Mouse (Mus musculus) limb, embryonic 10.5 days (tissue): ENCODE data around the gene Cmtm6. TPM values are rescaled to one million over a fixed set of nuclear protein-coding genes. Genes with fewer than 3 reads are reported as not detected.
A peak's percentile ranks its signal among the peaks of the same experiment; 100 is the strongest.

Source experiments
- DNase-seq: peaks from one replicate; pipeline ENCODE4 v3.0.0-alpha.2; 2017; ENCODE audit warnings: low spot score
- H3K27ac ChIP-seq: fragments of 300-500 bp; sonication (generic); 2 replicates; pipeline ENCODE4 v1.5.1; 2016; ENCODE audit warnings: mild to moderate bottlenecking
- H3K27me3 ChIP-seq: fragments of 300-500 bp; sonication (generic); 2 replicates; pipeline ENCODE4 v1.6.1; 2016; ENCODE audit warnings: low read depth, mild to moderate bottlenecking; ENCODE audit not compliant: poor library complexity, severe bottlenecking
- H3K36me3 ChIP-seq: fragments of 300-500 bp; sonication (generic); 2 replicates; pipeline ENCODE4 v1.6.1; 2016; ENCODE audit warnings: mild to moderate bottlenecking, moderate library complexity
- H3K4me1 ChIP-seq: fragments of 300-500 bp; sonication (generic); 2 replicates; pipeline ENCODE4 v1.6.1; 2016
- H3K4me3 ChIP-seq: fragments of 300-500 bp; sonication (generic); 2 replicates; pipeline ENCODE4 v1.5.1; 2016; ENCODE audit warnings: mild to moderate bottlenecking, moderate library complexity
- H3K9me3 ChIP-seq: fragments of 300-500 bp; sonication (generic); replicated peaks from 2 replicates; pipeline ENCODE4 v1.6.1; 2016; ENCODE audit warnings: mild to moderate bottlenecking
- WGBS: fragments of 180-500 bp; shearing (Covaris S2); methylation state at CpG from one replicate; pipeline ENCODE4 v1.1.7; 2016; 5-methylcytosine and 5-hydroxymethylcytosine counted together
- polyA plus RNA-seq: library from polyadenylated mRNA; unstranded; fragments of >200 nt; fragmentation: Nextera tagmentation; extraction: Ambion mirVana; gene quantifications from 2 replicates; pipeline ENCODE4 v1.2.1, GENCODE M21; 2016

Gene Cmtm6
- polyA plus RNA-seq, 1 experiment from 2014 or later = 29.4 TPM

DNA sequence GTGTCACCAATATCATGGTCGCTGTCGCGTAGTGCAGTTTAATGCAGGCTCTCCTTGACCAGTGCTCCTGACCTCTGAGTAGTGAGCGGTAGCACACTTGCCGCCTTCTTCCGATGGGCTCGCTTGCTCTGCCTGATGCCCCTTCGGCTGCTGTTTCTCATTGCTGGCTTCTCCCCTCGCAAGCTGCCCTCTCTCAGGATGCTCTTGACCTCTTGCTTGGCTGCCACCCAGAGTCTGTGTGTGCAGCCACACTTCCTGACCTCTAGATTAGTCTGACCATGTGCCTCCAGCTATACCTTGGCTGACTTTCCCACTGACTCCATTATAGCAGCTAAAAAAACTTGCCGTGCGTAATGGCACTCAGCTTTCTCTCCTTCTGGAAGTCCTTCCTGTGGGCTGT, 5.5 kb downstream of the Cmtm6 start:
- DNase-seq = no peak
- Histone ChIP-seq H3K4me1 (peaks cover 16% of the 10 kb centered on the region), H3K27ac (no peak overlapping the region), H3K9me3 (no peaks in the 10 kb centered on the region), H3K36me3 (peaks cover 18% of the 10 kb centered on the region), H3K4me3 (no peak overlapping the region), H3K27me3 (no peaks in the 10 kb centered on the region)
- 72% methylated on average over 11 of the region's 11 CpGs for WGBS

DNA sequence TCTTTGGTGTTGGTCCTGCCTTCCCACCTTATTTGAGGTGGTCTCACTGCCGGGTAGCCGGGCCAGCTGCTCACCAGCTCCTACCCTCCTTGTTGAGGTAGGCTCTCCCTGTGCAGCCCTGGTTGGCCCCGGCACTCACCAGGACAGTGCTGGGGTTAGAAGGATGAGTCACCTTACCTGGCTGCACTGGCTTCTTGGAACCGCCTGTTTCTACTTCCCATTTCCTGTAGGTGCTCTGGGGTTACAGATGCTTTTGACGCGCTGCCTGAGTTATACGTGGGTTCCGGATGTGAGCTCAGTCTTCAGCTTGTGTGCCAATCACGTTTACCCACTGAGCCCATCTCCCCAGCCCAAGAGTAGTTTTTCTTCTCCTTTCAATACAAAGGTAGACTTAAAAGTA, 9.4 kb downstream of the Cmtm6 start:
- Histone ChIP-seq H3K4me1 (peaks cover 5% of the 10 kb centered on the region), H3K27ac (no peak overlapping the region), H3K27me3 (no peaks in the 10 kb centered on the region), H3K9me3 (no peaks in the 10 kb centered on the region), H3K36me3 (peaks cover 45% of the 10 kb centered on the region), H3K4me3 (no peak overlapping the region)
- WGBS = 92% methylated on average over 9 of the region's 9 CpGs
- DNase-seq = no peak

DNA sequence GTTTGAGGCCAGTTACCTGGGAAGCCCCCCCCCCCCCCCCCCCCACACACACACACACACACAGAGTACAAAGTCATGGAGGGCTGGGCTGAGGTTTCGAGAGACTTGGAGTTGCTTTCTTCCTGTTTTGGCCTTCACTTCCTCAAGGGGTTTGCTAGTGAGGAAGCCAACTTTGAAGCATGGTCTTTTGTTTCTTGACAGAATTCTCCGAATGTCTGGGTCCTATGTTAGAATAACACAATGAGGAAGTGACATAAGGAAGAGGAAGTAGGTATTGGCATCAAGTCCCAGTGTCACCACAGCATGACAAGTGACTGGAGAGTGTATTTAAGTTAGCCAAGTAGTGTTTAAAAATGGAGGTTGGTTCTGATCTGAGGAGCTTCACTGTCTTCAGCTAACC, 11.8 kb downstream of the Cmtm6 start:
- H3K9me3 ChIP-seq = no peaks in the 10 kb centered on the region
- 93% methylated on average over 2 of the region's 2 CpGs for WGBS
- DNase-seq = no peak
- no peak overlapping the region for H3K27ac ChIP-seq
- H3K4me1 ChIP-seq = no peaks in the 10 kb centered on the region
- peaks cover 60% of the 10 kb centered on the region for H3K36me3 ChIP-seq
- no peak overlapping the region for H3K4me3 ChIP-seq
- no peaks in the 10 kb centered on the region for H3K27me3 ChIP-seq

DNA sequence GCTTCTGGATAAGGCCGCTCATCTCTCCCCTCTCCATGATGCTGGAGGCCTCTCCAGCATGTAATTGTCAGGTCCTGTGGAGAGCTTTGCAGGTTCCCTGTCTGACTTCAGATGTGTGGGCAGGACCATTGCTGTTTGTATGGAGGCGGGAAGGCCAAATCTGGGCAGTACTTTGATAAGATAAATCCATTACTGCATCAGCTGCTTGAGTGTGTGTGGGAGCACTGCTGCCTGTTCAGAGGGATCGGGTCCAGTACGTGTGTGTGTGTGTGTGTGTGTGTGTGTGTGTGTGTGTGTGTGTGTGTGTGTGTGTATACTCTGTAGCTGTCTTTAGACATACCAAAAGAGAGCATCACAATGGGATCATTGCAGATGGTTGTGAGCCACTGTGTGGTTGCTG, 14.2 kb downstream of the Cmtm6 start:
- H3K27ac ChIP-seq = no peak overlapping the region
- no peaks in the 10 kb centered on the region for H3K4me1 ChIP-seq
- no peaks in the 10 kb centered on the region for H3K27me3 ChIP-seq
- no peaks in the 10 kb centered on the region for H3K9me3 ChIP-seq
- no peak overlapping the region for H3K4me3 ChIP-seq
- WGBS = 89% methylated on average over 4 of the region's 4 CpGs
- peaks cover 72% of the 10 kb centered on the region for H3K36me3 ChIP-seq
- no peak for DNase-seq

DNA sequence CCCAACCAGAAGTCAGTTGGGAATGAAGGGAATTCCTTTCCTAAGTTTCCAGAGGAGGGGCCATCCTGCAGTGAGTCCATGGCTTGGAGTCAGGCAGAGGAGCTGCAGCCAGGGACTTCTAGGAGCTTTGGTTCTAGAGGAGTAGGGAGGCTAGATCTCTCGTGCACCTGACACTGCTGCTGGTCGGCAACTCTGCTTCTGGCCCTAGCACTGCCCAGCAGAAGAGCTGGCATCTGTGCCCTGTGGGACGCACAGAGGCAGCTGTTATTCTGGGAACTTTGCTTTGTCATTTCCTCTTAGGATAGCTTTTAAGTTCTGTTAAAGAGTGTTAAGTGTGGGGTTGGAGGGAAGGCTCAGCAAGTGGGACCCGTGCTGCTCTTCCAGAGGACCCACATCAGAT, 14.7 kb downstream of the Cmtm6 start:
- Histone ChIP-seq H3K4me3 (no peak overlapping the region), H3K27me3 (no peaks in the 10 kb centered on the region), H3K4me1 (no peaks in the 10 kb centered on the region), H3K36me3 (peaks cover 74% of the 10 kb centered on the region), H3K9me3 (no peaks in the 10 kb centered on the region), H3K27ac (no peak overlapping the region)
- DNase-seq = no peak
- WGBS = 86% methylated on average over 4 of the region's 4 CpGs

DNA sequence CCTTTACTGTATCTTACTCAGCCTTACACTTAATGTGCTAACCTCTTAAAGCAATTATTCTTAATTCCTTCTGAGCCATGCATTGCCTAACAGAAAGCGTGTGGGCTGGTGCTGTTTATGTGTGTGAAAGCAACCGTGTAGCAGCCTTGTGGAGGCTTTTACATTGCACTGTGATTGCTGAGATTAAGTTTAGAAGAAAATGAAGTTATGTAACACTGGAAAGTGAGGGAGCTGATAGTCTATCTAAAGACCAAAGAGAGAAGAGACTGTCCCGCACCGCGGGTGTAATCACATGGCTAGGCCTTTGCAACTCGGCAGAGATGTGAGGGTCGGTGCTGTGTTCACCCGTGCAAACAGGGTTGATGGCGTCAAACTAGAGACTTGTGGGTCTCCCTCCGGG, 16.1 kb downstream of the Cmtm6 start:
- no peak overlapping the region for H3K4me3 ChIP-seq
- WGBS = 82% methylated on average over 10 of the region's 10 CpGs
- peaks cover 71% of the 10 kb centered on the region for H3K36me3 ChIP-seq
- H3K9me3 ChIP-seq = no peaks in the 10 kb centered on the region
- H3K27ac ChIP-seq = no peak overlapping the region
- H3K4me1 ChIP-seq = no peaks in the 10 kb centered on the region
- DNase-seq = no peak
- H3K27me3 ChIP-seq = no peaks in the 10 kb centered on the region

DNA sequence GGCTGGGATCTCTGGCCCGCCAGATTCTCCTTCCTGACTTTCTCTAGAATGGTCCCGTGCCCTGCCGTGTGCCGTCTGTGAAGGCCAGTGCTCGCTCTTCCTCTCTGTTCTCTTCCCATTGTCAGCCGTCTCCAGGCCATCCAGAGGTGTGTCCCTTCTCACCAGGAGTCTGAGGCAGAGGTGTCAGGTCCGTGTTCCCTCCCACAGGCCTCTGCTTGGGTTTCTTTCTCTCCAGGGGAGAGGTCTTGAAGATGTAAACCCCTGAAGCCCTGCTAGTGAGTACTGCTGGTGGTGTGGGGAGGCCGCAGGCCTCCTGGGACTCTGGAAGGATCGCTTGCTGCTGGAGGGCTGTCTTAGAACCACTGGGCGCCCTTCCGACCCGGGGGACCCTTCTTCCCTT, 16.6 kb downstream of the Cmtm6 start:
- DNase-seq = no peak
- H3K9me3 ChIP-seq = no peaks in the 10 kb centered on the region
- peaks cover 66% of the 10 kb centered on the region for H3K36me3 ChIP-seq
- H3K27me3 ChIP-seq = no peaks in the 10 kb centered on the region
- H3K4me3 ChIP-seq = no peak overlapping the region
- H3K27ac ChIP-seq = no peak overlapping the region
- WGBS = 75% methylated on average over 12 of the region's 12 CpGs
- peaks cover 1% of the 10 kb centered on the region; the same call in 1 of the 2 replicates for H3K4me1 ChIP-seq

DNA sequence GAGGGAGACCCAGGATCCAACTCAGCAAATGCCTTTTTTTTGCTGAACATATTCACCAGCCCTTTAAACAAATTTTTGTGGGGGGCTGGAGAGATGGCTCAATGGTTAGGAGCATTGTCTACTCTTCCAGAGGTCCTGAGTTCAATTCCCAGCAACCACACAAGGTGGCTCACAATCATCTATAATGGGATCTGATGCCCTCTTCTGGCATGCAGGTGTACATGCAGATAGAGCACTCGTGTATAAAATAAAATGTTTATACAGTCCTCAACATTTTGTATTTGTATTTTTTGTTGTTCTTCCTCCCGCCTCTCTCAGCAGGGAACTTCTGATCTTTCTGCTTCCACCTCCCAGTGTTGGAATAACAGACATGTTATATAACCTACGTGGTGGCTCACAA, 20.7 kb downstream of the Cmtm6 start:
- Histone ChIP-seq H3K9me3 (no peaks in the 10 kb centered on the region), H3K4me1 (peaks cover 10% of the 10 kb centered on the region), H3K27me3 (no peaks in the 10 kb centered on the region), H3K27ac (no peak overlapping the region), H3K36me3 (peaks cover 56% of the 10 kb centered on the region), H3K4me3 (no peak overlapping the region)
- WGBS = 84% methylated on average over 3 of the region's 3 CpGs
- DNase-seq = no peak

DNA sequence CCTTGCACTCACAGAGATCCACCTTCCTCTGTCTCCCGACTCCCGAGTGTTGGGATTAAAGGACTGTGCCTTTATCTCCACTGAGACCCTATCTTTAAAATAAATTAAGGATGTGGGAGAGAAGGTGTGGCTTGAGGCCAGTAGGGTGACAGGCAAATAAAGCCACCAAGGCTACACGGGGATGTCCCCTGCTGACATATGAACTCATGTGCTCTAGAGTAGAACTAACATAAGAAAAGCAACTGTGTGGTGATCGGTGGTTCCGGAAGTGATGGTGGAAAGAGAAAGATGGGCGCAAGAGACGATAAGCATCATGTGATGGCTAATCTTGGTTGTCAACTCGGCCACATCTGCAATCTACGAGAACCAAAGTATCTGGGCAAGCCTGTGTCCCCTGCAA, 21.4 kb downstream of the Cmtm6 start:
- Histone ChIP-seq H3K9me3 (no peaks in the 10 kb centered on the region), H3K4me3 (peak overlapping the region; percentile 56; the same call in 1 of the 2 replicates), H3K27me3 (no peaks in the 10 kb centered on the region), H3K36me3 (peaks cover 56% of the 10 kb centered on the region), H3K27ac (no peak overlapping the region), H3K4me1 (peaks cover 10% of the 10 kb centered on the region)
- WGBS = 78% methylated on average over 9 of the region's 9 CpGs
- DNase-seq = no peak

DNA sequence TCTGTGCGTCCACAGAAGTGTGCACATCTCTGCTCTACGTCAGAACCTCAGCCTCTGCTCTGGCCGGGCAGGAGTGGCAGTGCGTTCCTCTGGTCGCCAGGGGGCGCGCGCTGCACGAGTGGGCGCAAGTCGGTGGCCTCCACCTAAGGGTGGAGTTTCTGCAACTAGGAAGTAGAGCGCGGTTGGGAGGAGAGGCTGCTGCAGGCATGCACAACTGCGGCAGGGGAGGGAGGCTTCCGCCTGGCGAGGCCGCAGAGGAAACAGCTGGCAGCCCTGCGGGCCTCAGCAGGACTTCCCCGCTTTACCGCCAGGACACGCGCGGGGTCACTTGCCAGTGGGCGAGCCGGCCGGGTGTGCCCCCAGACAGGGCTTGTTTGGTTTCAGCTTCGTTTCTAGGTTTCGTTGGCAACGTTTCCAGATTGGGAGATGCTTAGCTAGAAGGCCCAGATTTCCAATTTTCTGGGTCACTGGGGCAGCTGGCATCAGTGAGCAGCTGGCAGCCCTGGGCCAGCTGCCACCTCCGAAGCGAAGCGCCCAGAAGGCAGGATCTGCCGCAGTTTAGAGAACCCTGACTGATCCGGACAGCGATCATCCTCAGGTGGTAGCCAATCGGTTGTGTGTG, 22.1 kb downstream of the Cmtm6 start:
- DNase-seq = peak; percentile 92
- peaks cover 10% of the 10 kb centered on the region for H3K4me1 ChIP-seq
- no peaks in the 10 kb centered on the region for H3K9me3 ChIP-seq
- H3K27ac ChIP-seq = peak overlapping the region; percentile 75
- no peaks in the 10 kb centered on the region for H3K27me3 ChIP-seq
- peak overlapping the region; percentile 56 for H3K4me3 ChIP-seq
- peaks cover 54% of the 10 kb centered on the region for H3K36me3 ChIP-seq
- WGBS = 9% methylated on average over 36 of the region's 36 CpGs

DNA sequence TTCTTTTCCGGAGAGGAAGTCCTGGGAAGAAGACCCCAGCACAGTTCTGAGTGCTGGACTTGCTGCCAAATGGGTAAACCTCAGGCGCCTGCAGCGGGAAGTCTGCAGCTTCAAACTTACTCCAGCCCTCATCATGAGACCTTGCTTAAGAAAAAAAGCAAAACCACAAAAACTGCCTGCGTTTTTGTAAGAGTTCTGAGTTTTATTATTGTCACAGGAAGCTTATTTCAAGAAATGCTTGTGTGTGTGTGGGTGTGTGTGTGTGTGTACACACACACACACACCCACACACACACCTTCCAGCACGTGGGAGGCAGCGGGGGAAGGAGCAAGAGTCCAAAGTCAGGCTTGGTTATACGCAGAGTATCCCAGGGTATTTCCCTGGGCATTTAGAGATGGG, 27.4 kb downstream of the Cmtm6 start:
- Histone ChIP-seq H3K27me3 (no peaks in the 10 kb centered on the region), H3K9me3 (no peaks in the 10 kb centered on the region), H3K4me3 (no peak overlapping the region), H3K27ac (no peak overlapping the region), H3K4me1 (peaks cover under 1% of the 10 kb centered on the region), H3K36me3 (peaks cover 83% of the 10 kb centered on the region)
- WGBS = 86% methylated on average over 7 of the region's 7 CpGs
- no peak for DNase-seq

DNA sequence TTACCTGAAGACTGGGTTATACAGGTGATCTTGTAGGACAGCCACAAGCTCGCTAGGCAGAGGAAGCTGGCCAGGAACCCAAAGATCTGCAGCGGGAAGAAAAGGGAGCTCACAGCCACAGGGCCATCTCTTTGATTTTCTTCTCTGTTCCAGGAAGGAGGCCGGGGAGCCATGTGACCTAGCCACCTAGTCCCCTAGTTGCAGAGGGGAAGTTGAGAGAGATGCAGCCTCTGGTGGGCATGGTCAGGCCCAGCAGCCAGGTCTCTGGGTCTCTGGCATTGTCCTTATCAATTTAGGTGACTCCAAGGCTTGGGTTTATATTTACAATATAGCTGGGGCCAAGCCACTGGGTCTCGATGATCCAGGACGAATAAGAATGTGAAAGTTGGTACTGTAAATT, 27.9 kb downstream of the Cmtm6 start:
- DNase-seq = no peak
- H3K27me3 ChIP-seq = no peaks in the 10 kb centered on the region
- H3K9me3 ChIP-seq = no peaks in the 10 kb centered on the region
- no peak overlapping the region for H3K4me3 ChIP-seq
- H3K36me3 ChIP-seq = peaks cover 83% of the 10 kb centered on the region
- WGBS = 89% methylated on average over 5 of the region's 5 CpGs
- no peaks in the 10 kb centered on the region for H3K4me1 ChIP-seq
- no peak overlapping the region for H3K27ac ChIP-seq

DNA sequence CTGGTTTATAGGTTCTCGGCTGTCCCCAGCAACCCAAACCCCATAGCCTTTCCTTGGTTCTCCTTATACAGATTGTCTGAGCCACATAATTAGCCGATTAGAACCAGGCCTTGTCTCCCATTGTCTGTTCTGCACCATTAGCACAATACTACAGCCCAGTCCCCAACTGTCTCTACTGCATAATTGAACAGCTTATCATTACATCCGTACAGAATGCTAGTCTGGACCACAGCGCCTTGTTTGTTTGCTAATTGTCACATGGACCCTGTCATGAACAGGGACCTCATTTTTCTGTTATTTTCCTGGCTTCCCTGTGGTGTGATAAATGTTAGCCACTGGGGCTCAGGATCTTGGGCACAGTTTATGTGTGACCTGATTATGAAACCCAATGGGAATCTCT, 29.0 kb downstream of the Cmtm6 start:
- Histone ChIP-seq H3K9me3 (no peaks in the 10 kb centered on the region), H3K27me3 (no peaks in the 10 kb centered on the region), H3K27ac (no peak overlapping the region), H3K4me3 (no peak overlapping the region), H3K4me1 (no peaks in the 10 kb centered on the region), H3K36me3 (peaks cover 80% of the 10 kb centered on the region)
- no peak for DNase-seq
- 90% methylated on average over 4 of the region's 4 CpGs for WGBS

DNA sequence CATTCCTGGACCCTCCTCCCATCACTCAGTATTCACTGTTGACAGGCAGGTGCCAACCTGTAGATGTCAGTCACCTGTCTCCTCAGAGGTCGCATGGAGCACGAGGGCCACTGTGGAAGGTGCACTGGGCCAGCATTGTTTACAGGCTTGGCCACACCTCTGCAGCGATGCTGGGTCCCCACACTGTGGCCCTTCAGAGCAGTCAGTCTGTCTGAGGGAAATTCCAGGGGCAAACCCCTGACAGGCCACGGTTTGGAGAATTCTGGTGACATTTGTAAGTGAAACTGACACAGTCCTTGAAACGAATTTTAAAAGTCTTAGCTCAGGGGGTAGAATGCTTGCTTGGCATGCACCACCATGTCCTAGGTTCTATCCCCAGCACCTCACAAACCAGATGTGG, 29.4 kb downstream of the Cmtm6 start:
- no peak for DNase-seq
- Histone ChIP-seq H3K9me3 (no peaks in the 10 kb centered on the region), H3K4me1 (no peaks in the 10 kb centered on the region), H3K36me3 (peaks cover 78% of the 10 kb centered on the region), H3K4me3 (no peak overlapping the region), H3K27ac (no peak overlapping the region), H3K27me3 (no peaks in the 10 kb centered on the region)
- 92% methylated on average over 5 of the region's 5 CpGs for WGBS
